Mouse (Mus musculus): ENCODE data around the gene Clpp.

DNA sequence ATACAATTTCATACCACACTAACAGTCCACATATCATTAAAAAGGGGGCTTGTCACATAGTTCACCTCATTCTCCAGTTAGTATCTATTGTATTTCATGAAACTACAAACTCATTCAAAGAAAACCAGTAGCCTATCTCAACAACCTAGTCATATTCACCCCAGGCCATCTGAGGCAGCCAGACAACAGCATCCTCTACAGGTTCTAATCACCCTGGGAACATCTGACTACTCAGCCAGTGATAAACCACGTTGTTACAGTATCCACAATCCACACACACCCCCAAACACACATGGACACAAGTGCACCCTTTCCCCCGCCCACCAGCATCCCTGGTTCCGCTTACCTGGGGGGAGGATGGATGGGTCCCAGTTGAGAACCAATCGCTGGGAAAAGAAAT lies 37.4 kb downstream of the Clpp start:
- TF ChIP-seq CEBPB (IDR thresholded peaks at IDR 0.05; ENCODE audit: insufficient read depth, poor library complexity, severe bottlenecking) (no peak), POLR2A (IDR thresholded peaks at IDR 0.05; ENCODE audit: insufficient read length, low read depth) (no peak), MYOD1 (IDR thresholded peaks at IDR 0.05; ENCODE audit: control insufficient read depth in 1 of 3, insufficient read length in 2 of 3, low read depth in 2 of 3) (no peak), USF1 (IDR thresholded peaks at IDR 0.05; ENCODE audit: low read depth) (no peak), MYOG (IDR thresholded peaks at IDR 0.05; ENCODE audit: control insufficient read depth in 1 of 3, insufficient read depth in 1 of 3, insufficient read length in 2 of 3, low read depth in 2 of 3) (no peak)
